Mouse (Mus musculus) heart, embryonic 16.5 days (tissue): ENCODE data around the gene Ranbp17. TPM values are rescaled to one million over a fixed set of nuclear protein-coding genes. Genes with fewer than 3 reads are reported as not detected.

Experiments
- ATAC-seq: fragments of 200-750 bp; cut with Nextera tagmentation; replicated peaks from 2 replicates; pipeline ENCODE4 v1.8.0; 2017; ENCODE audit warnings: moderate number of reproducible peaks; ENCODE audit not compliant: insufficient read depth, low FRiP score; ENCODE audit errors: extremely low read depth
- H3K27ac ChIP-seq: fragments of 300-500 bp; sonication (generic); 2 replicates; pipeline ENCODE4 v1.5.1; 2014; ENCODE audit warnings: mild to moderate bottlenecking, low read length, control low read depth, moderate library complexity
- H3K27me3 ChIP-seq: fragments of 300-500 bp; sonication (generic); 2 replicates; pipeline ENCODE4 v1.6.1; 2014; ENCODE audit warnings: low read length, mixed read lengths; ENCODE audit not compliant: control insufficient read depth, insufficient read depth
- H3K36me3 ChIP-seq: fragments of 300-500 bp; sonication (generic); 2 replicates; pipeline ENCODE4 v1.6.1; 2014; ENCODE audit not compliant: control insufficient read depth, insufficient read depth
- H3K4me1 ChIP-seq: fragments of 300-500 bp; sonication (generic); 2 replicates; pipeline ENCODE4 v1.6.1; 2014; ENCODE audit warnings: low read length, mixed read lengths; ENCODE audit not compliant: control insufficient read depth, insufficient read depth
- H3K4me2 ChIP-seq: fragments of 300-500 bp; sonication (generic); 2 replicates; pipeline ENCODE4 v1.6.1; 2014; ENCODE audit warnings: low read depth, mild to moderate bottlenecking, control low read depth, low read length
- H3K4me3 ChIP-seq: fragments of 300-500 bp; sonication (generic); 2 replicates; pipeline ENCODE4 v1.5.1; 2014; ENCODE audit warnings: mild to moderate bottlenecking, control low read depth, low read length
- H3K9ac ChIP-seq: fragments of 300-500 bp; sonication (generic); 2 replicates; pipeline ENCODE4 v1.6.1; 2014; ENCODE audit warnings: low read length, control low read depth
- H3K9me3 ChIP-seq: fragments of 300-500 bp; sonication (generic); replicated peaks from 2 replicates; pipeline ENCODE4 v1.6.1; 2016; ENCODE audit warnings: low read length; ENCODE audit not compliant: control insufficient read depth
- WGBS: fragments of 180-500 bp; shearing (Covaris S2); extraction: QIAGEN DNeasy Blood & Tissue Kit; methylation state at CpG from one replicate; pipeline ENCODE4 v1.1.7; 2014; 5-methylcytosine and 5-hydroxymethylcytosine counted together
- polyA plus RNA-seq: library from polyadenylated mRNA; unstranded; fragments of >200 nt; fragmentation: Nextera tagmentation; extraction: Ambion mirVana; gene quantifications from 2 replicates; pipeline ENCODE4 v1.2.1, GENCODE M21; 2015

The Ranbp17 gene
- polyA plus RNA-seq, 1 experiment from 2014 or later = 3.1 TPM

DNA sequence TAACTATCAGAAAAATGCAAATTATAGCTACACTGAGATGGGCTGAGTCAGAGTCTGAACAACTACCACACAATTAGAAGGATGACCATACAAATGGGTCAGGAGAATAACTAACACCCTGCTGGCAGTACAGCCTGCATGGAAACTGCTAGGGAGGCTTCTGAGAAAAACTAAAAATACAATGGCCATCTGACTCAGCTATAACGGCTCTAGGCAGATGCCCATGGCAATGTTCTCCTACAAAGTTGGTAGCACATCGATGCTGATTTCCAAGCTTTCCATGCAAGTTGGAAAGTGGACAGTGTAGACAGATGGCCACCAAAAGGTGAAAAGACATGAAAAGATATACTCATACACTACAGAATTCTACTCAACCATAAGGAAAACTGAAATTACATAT is 124.9 kb downstream of the Ranbp17 start:
- WGBS = 74% methylated on average over 2 of the region's 2 CpGs
- Histone ChIP-seq H3K27me3 (no peaks in the 10 kb centered on the region), H3K4me3 (no peak overlapping the region), H3K4me1 (no peaks in the 10 kb centered on the region), H3K4me2 (no peak overlapping the region), H3K9ac (no peak overlapping the region), H3K36me3 (no peaks in the 10 kb centered on the region), H3K9me3 (no peaks in the 10 kb centered on the region), H3K27ac (no peak overlapping the region)
- no peak for ATAC-seq

DNA sequence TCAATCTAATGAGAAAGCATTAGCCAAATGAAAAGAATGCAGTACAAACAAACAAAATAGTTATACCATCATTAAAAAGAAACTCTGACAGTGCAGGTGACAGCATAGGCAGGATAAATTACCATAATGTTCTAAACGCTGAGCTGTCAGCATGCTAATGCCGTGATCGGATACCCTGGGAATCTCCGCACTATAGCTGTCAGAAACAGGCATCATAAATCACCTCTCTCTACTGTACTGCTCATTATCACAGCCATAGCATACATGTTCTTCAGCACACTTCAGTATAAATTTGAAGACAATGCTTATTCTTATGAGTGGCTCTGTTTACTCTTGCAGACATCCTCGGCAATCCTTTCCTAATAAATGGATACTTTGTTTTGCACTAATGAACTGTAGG is 151.7 kb downstream of the Ranbp17 start:
- Histone ChIP-seq H3K4me1 (no peaks in the 10 kb centered on the region), H3K9ac (no peak overlapping the region), H3K27ac (no peak overlapping the region), H3K9me3 (no peaks in the 10 kb centered on the region), H3K4me2 (no peak overlapping the region), H3K36me3 (no peaks in the 10 kb centered on the region), H3K27me3 (no peaks in the 10 kb centered on the region), H3K4me3 (no peak overlapping the region)
- 73% methylated on average over 5 of the region's 5 CpGs for WGBS
- ATAC-seq = no peak

DNA sequence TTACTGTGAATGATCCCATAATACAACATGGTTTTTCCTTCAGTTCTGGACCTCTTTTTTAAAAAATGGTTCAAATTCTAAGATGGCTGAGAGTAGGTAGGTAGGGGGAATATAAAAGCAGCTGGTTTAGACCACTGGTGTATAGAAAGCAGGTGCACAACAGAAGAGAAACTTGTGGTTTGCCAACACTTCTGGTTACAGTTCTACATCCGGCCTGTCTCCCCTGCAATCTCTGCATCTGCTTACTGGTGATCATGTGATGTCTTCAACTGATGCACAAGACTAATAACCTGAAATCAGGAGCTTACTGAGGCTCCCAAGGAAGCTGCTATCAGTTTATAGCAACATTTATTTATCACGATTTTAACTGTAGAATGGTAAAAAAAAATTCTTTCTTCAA is 164.3 kb downstream of the Ranbp17 start:
- Histone ChIP-seq H3K9ac (no peak overlapping the region), H3K27ac (no peak overlapping the region), H3K4me2 (no peak overlapping the region), H3K4me3 (no peak overlapping the region), H3K27me3 (no peaks in the 10 kb centered on the region), H3K4me1 (no peaks in the 10 kb centered on the region), H3K9me3 (no peaks in the 10 kb centered on the region), H3K36me3 (no peaks in the 10 kb centered on the region)
- ATAC-seq = no peak
- WGBS = 76% methylated on average over 2 of the region's 2 CpGs

DNA sequence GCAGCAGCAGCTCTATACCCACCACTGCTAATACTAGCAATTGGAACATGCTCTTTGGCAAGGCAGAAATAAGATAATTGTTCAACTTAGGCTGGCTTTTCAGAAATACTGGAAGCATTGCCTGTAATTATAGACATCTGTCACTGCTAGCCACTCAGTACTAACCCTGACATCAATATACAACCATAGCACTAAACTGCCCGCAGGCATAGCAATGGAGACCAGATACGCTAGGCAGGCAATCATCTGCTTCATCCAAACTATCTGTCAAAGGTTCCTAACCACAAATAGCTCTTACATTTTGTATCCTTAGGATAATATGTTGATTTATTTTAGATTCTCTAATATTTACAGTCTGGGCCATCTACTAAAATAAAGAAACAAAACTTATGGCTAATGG is 171.5 kb downstream of the Ranbp17 start:
- H3K27ac ChIP-seq = no peak overlapping the region
- no peak overlapping the region for H3K4me2 ChIP-seq
- H3K36me3 ChIP-seq = no peaks in the 10 kb centered on the region
- 92% methylated on average over 2 of the region's 2 CpGs for WGBS
- H3K9me3 ChIP-seq = no peaks in the 10 kb centered on the region
- ATAC-seq = no peak
- H3K4me1 ChIP-seq = no peaks in the 10 kb centered on the region
- H3K4me3 ChIP-seq = no peak overlapping the region
- no peak overlapping the region for H3K9ac ChIP-seq
- no peaks in the 10 kb centered on the region for H3K27me3 ChIP-seq

DNA sequence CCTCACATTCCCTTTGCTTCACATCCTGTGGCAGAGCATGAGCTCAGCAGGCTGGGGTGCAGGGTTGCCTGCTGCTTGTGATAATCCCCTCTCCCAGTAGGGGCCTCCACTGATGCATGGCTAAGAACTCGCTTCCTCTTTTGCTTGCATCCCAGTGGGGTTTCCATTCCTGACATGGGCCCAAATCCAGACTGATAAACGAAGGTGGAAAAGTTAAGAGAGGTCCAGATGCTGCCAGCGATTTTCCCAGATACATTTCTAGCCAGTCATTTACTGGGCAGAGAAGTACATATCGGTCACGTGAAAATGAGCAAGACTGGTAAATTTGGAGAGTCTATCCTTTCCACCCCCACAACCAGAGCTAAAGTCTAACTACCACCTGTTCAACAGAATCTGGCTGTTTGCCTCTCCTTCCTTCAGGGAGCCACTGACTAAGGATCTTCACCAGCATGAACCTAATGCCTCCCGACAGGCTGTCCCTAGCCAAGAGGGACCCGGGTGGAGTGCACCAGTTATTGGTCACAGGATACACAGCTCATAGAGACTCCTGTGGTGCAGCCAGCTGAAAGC is 176.9 kb downstream of the Ranbp17 start:
- H3K4me3 ChIP-seq = no peak overlapping the region
- no peak; the same call in 1 of the 2 replicates for ATAC-seq
- H3K27ac ChIP-seq = no peak overlapping the region
- WGBS = 37% methylated on average over 7 of the region's 7 CpGs
- H3K9me3 ChIP-seq = no peaks in the 10 kb centered on the region
- H3K36me3 ChIP-seq = no peaks in the 10 kb centered on the region
- no peak overlapping the region for H3K4me2 ChIP-seq
- H3K27me3 ChIP-seq = no peaks in the 10 kb centered on the region
- H3K9ac ChIP-seq = no peak overlapping the region
- H3K4me1 ChIP-seq = no peaks in the 10 kb centered on the region

DNA sequence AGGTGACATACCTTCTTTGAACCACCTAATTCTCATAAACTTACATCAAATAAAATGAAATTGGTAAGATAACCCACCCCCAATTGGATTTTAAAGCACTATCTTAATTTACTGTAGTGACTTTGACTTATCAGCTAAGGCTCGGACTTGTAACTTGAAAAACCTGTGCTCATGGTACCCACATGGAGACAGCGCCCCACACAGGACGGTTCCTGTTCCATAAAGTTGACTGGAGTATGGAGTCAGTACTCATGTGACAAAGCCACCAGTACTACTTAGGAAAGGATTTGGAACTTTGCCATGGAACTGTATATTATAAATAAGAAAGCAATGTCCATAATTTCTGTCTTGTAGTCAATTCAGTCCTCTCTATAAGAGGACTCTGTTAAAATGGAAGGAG is 177.9 kb downstream of the Ranbp17 start:
- H3K36me3 ChIP-seq = no peaks in the 10 kb centered on the region
- no peak overlapping the region for H3K9ac ChIP-seq
- no peaks in the 10 kb centered on the region for H3K27me3 ChIP-seq
- H3K27ac ChIP-seq = no peak overlapping the region
- H3K4me2 ChIP-seq = no peak overlapping the region
- H3K4me3 ChIP-seq = no peak overlapping the region
- H3K4me1 ChIP-seq = no peaks in the 10 kb centered on the region
- H3K9me3 ChIP-seq = no peaks in the 10 kb centered on the region
- ATAC-seq = no peak
- WGBS = 79% methylated on average over 3 of the region's 3 CpGs

DNA sequence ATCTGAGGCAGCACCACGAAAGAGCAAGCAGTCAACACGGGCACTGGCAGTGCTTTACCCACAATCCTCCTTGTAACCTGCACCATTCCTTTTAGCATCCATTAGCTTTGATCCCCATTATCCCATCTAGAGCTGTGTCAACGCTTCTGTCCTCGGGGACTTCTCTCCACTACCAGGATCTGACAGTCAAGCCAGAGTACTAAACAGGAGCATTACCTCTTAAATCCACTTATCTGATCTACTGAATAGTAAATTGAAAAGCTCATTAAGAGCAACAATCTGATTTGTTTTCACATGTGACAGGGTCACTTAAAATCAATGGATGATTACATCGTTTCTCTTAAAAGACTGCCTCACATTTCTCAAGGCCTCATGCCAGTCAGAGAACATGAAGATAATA is 181.4 kb downstream of the Ranbp17 start:
- Histone ChIP-seq H3K27me3 (no peaks in the 10 kb centered on the region), H3K9me3 (no peaks in the 10 kb centered on the region), H3K27ac (no peak overlapping the region), H3K4me2 (no peak overlapping the region), H3K9ac (no peak overlapping the region), H3K4me3 (no peak overlapping the region), H3K36me3 (no peaks in the 10 kb centered on the region), H3K4me1 (no peaks in the 10 kb centered on the region)
- 41% methylated on average over 5 of the region's 5 CpGs for WGBS
- ATAC-seq = no peak

DNA sequence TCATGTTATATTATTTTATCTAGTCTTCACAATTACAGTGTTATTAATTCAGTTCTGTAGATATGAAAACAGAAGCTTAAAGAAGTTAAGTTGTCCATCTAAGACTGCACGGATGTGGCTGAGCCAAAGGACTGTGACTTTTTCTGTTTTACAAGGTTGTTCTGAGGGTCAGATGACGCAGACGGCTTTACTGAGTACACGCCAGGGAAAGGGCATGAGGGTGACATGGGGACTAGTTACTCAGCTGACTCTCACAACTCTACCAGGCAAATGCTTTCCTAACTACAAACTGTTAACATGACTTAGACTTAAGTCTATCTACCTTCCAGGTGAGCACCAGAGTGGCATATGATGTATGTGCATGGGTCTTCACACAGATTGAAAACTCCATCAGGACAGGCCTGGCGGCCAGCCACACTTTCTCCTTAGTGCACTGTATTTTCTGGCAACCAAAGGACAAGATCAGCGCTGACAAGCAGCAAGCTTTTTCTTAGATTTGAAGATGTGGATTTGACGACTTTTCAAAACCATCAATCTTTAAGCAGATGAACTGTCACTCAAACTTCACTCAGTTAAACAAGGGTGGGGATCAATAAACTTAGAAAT is 194.4 kb downstream of the Ranbp17 start:
- no peak overlapping the region for H3K9ac ChIP-seq
- no peak overlapping the region for H3K4me3 ChIP-seq
- no peaks in the 10 kb centered on the region for H3K27me3 ChIP-seq
- ATAC-seq = no peak
- no peak overlapping the region for H3K4me2 ChIP-seq
- H3K4me1 ChIP-seq = no peaks in the 10 kb centered on the region
- no peak overlapping the region for H3K27ac ChIP-seq
- H3K36me3 ChIP-seq = no peaks in the 10 kb centered on the region
- no peaks in the 10 kb centered on the region for H3K9me3 ChIP-seq
- 80% methylated on average over 7 of the region's 7 CpGs for WGBS

DNA sequence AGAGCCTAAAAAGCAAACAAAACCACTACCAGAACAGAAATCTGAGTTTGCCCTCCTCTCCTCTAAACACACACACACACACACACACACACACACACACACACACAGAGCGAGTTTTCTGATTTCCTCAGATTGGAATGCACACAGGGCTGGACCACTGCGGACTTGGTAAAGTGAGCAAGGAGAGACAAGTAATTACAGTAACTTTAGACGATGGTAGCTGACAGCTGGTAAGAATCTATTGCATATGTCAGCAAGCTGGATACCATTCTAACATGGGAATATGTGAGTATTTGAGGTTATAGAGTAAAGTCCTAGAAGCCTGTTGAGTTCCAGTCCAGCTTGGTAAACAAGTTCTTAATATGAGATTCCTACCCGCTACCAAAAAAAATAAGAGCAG is 204.0 kb downstream of the Ranbp17 start:
- Histone ChIP-seq H3K4me2 (no peak overlapping the region), H3K4me3 (no peak overlapping the region), H3K9me3 (no peaks in the 10 kb centered on the region), H3K27me3 (no peaks in the 10 kb centered on the region), H3K9ac (no peak overlapping the region), H3K36me3 (no peaks in the 10 kb centered on the region), H3K27ac (no peak overlapping the region), H3K4me1 (no peaks in the 10 kb centered on the region)
- ATAC-seq = no peak
- 75% methylated on average over 4 of the region's 4 CpGs for WGBS
